Mouse (Mus musculus) gonadal fat pad, adult 2 months (tissue): ENCODE measurements at regions not wholly inside any gene's neighbourhood (a gene's known extent, or its start where the extent isn't known, plus 50 kb on each side); places are given as distances from the start of the nearest gene placed in this dataset.

Source experiments
- DNase-seq: peaks from one replicate; pipeline ENCODE4 v3.0.0-alpha.2; 2012; ENCODE audit warnings: low read depth

DNA sequence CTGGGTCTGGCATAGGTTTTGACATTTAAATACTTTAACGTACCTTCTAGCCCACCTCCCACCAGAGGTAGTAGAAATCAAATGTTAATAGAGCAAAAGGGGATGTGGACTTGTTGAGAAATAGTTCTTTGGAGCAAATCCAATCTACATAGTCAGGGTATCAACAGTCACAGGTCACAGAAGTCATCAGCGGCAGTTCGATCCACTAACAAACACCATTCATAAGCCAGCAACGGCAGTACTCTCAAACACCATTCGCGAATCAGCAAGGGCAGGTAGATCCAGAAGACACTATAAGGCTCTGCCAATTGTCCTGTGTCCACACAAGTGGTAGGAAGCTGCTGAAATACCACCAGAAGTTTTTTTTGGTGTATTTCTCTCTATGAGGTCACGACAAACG is 374.3 kb upstream of the Sox9 start:
- no peak for DNase-seq

DNA sequence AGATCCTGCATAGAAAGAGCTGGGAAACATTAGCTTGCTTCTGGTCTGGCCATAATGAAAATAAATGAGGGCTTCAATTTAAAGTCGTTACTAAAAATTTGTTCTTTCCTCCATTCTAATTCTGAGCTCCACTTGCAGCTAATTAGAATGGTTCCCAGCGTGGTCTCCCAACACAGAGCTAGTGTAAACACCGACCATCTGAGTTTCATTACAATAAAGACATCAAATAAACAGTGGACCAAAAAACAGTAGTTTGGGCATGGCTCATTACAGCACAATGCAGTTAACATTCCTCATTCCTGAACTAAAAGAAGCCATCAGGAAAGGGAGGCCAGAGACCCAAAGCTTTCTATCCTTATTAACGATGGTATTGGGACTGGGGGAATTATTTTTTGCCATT is 369.6 kb upstream of the Sox9 start:
- DNase-seq, result no peak

DNA sequence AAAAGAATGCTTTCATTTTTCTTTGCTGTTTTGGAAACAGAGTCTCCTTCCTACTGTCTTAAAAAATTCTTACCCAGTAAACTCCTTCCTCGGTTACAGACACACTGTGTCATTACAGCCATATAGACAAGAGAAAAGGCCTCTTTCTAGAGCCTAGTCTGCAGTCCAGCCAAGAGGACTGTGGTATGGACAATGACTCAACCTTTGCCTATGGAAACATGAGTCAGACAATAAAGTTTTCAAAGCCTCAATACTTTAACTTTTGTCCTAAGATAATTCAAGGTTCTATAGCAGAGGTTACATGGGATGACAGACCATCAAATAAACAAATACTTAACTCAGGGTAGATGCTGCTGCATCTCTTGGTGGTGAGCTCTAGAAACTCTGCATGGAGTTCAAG is 339.4 kb upstream of the Sox9 start:
- no peak for DNase-seq

DNA sequence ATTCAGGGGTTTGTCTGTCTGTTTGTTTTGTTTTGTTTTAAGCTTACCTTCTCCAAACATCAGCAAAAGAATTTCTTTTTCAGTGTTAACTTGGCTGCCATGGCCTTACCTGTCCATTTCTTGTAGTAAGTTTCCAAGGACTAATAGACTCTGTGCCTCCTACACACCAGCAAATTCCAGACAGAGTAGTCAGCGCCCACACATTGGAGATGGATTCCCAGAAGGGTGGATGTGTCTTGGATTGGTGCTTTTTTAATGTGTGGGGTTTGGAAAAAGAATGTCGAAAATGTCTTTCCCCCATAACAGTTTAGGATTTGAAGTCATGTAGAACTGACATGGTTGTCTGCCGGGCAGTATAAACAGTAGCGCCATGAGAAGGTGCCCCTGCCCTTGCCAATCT is 338.1 kb upstream of the Sox9 start:
- no peak for DNase-seq

DNA sequence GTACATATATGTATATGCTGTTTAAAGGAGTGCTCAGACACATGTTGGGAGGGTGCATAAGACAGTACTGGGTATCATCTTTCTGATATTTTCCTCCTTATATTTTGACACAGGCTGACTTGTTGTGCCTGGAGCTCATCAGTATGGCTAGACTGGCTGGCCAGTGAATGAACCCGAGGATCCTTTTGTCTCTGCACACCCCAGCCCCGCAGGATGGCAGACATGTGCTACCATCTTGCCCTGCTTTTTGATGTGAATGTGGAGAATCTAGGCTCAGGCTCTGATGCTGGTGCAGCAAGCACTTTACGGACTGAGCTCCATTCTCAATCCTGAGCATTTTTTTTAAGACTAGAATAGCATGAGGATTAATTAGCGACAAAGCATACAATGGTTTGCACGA is 332.4 kb upstream of the Sox9 start:
- DNase-seq, result no peak

DNA sequence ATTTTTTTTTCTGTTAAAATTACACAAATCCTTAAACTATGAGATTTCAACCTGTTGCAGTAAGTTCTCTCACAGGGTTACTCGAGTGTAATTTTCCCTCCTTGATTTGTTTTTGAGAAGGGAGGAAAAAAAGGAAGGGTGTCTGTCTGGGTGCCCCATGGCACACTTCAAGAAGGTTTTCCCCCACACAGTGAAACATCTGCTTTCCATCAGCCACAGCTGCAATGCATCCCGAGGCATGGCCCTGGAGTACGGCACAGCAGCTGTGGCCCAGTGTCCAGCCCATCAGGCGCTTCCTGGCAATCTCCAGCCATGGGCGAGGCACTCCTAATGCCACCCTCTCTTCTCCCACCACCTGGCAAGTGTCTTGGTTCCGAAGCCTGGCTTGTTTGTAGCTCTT is 331.8 kb upstream of the Sox9 start:
- DNase-seq, result no peak

DNA sequence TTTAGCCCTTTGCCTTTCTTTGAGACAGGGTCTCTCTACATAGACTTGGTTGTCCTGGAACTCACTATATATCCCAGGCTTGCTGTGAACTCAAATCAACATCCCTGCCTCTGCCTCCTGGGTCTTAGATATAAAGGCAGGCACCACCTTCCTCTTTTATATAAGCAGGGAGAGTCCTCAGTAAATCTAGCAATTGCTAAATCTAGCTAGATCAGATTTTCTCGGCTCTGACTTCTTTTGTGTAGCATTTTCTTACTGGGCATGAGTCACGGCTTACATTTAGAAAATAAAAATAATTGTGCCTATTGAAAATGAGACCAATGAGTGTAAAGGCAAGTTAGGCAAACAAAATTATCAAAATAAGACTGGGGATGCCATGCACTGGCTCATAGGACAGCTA is 323.9 kb upstream of the Sox9 start:
- no peak for DNase-seq

DNA sequence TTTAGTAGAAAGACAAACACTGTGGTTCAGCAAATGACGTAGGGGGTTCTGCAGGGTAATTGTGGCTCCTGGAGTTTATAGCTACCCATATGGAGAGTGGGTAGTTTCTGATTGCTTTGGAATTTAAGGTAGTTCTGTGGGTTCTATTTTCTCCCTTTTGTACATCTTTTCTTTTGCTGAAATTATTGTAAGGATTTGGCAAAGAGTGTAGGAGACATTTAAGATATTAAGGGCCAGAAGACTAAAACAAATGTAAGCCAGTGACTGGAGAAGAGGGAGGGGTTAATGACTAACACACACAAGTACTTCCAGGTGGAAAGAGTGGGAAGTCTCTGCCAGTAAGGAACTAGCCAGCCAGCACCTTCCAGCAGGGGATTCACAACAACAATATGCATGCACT is 318.9 kb upstream of the Sox9 start:
- no peak for DNase-seq

DNA sequence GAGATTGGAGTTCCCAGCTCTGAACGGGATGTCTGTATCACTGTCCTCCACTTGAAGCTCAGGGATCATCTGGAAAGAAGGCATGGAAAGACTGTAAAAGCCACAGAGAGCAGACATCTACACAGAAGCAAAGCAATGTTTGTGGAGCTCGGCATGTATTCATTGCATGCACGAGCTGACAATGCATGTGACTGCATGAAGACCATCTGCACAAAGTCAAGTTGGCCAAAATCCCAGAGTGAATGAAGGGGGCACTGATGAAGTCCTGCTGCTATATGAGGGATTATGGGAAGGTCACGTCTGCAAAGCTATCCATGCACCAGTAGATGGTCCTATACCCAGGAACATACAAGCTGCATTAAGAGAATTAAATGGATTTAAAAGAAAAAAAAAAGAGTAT is 317.6 kb upstream of the Sox9 start:
- no peak for DNase-seq

DNA sequence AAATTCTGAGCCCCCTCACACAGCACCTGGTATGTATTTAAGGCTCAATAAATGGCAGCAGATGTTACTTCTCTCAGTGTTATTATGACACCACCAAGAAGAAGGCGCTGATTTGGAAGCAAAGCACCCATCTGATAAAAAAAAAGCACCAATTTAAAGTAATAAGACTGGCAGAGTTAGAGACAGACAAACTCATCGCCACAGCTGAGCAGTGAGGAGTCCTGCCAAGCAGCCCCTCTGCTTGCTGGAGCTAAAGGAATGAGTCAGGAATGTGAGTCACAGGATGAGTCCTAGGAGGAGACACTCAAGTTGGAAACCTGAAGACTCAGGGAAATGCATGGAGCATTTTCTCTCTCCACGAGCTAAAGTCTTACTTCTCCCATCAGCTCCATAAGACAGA is 311.7 kb upstream of the Sox9 start:
- DNase-seq, result no peak

DNA sequence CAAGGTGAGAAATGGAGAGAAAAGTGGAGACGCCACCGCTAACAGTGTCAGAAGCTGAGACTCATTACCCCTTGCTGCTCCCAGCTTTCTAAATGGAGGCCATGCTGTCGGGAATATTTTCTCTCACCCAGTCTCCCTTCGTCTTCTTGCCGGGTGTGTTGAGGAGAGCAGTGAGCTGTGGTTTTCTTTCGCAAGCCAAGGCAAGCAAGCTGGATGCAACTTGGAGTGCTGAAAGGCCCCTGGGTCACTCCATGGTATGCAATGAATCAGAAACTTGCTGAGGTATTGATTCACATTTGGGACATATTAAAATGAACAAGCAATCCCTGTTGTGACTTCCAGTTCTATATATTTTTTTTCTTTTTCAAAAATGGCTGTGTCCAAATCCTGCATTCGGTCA is 308.8 kb upstream of the Sox9 start:
- no peak for DNase-seq

DNA sequence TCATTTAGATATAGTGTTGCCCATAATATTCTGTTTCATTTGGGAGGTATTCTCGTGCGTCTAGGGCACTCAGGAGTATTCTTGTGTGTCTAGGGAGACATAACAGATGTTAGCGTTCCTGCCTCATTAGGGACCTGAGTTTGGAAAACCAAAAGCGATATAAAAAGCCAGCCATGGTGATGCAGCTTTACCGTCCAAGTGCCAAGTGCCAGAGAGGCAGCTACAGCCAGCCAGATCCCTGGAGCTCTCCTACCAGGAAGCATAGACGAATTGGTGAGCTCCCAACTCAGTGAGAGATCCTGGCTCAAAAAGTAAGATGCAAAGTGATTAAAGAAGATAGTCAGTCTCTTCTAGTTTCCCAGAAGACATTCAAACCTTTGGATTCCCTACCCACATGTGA is 308.3 kb upstream of the Sox9 start:
- DNase-seq, result no peak

DNA sequence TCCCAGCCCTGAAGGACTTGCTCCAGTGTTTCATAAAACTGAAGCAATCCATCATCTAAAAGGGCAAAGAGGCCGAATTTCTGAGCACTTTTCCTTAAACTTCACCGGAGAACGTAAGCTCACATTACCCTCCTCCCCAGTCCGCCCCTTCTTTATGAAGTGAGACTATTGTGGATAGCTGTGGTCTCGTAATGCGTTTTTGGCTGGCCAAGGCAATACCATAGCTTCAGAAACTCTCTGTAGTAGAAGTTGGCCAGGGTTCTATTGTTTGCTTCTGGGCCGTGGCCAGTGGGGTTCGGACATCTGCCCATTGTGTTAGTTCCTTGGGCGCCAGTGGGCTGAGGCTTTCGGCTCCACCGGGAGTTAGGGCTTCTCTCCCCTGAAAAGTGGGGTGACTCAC is 301.7 kb upstream of the Sox9 start:
- no peak for DNase-seq

DNA sequence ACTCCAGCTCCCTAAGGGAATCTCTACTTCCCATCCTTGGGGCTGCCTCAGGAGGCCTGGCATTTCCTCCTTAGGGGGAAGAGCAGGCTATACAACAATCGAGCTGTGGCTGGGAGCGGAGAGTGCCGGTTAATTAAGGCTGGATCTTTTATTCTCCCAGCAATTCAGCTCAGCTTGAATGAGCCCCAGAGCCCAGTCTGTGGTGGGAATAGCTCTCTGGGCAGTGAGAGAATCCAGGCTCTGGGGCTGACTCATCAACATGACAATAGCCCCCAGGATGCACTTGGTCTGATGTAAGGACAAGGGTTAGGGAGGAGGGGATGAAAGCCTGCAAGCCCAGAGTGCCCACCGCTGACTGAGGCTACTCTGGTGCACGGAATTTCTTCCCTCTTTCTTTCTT is 280.2 kb upstream of the Sox9 start:
- DNase-seq, result no peak

DNA sequence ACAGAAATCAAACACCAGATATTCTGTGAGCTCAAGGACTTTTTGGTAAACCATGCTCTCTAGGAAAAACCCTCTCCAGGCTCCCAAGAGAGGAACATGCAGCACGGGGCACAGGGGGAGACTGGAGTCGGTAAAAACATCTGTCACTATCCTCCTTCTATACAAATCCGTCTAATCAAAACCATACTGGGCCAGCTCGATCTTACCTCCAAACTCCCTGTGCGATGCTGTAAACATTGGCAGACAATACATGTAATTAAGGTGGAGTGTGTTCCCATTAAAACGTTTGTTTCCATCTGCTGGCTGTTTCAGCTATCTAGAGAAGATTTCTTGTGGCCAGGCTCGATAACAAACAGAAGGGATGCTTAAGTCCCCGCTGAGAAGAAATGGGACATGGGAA is 262.9 kb upstream of the Sox9 start:
- no peak for DNase-seq

DNA sequence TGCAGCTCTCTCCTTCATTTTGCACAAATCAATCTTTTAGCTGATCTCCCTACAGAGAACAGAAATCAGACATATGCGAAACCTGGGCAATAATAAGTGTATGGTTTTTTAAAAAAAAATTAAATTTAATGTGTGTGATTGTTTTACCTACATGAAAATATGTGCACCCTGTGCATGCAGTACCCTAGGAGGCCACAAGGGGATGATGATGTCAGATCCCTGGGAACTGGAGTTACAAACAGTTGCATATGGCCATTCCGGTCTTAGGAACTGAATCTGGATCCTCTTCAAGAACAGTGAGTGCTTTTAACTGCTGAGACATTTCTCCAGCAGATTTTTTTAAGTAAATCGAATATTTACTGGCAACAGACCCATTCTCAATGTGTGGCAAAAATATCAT is 257.0 kb upstream of the Sox9 start:
- DNase-seq, result no peak

DNA sequence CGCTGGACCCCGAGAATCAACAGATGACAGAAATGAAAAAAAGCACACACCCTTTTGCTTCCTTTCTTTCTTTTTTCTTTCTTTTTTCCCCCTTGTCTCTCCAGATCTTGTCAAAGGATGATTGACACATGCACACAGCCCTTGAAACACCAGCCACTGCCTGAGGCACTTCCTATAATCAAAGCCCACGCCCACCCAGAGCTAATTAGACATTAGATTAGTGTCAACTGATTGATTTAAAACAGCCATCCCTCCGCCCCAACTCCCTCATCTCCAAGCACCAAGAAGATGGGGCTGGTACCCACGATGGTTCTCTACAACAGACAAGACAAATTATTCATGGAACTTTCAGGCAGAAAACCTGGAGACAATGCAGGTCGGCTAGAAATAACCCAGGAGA is 239.5 kb upstream of the Sox9 start:
- DNase-seq, result no peak

DNA sequence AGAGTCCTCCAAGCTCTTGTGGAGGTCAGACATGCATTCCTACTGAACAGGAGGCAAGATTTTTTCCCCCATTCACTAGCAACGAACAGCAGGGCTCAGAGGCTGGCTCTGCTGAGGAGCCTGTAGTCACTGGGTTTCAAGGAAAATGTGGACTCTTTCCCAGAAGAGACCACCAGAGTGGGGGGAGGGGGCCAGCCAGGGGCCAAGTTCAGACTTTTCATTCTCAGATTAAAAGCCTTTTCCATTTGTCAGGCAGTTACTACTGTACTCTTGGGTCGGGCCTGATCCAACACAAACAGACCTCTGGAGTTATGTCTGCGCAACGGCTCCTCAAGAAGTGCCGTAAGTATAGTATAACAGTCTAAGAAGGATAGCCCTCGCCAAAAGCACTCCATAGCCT is 238.6 kb upstream of the Sox9 start:
- DNase-seq, result no peak

DNA sequence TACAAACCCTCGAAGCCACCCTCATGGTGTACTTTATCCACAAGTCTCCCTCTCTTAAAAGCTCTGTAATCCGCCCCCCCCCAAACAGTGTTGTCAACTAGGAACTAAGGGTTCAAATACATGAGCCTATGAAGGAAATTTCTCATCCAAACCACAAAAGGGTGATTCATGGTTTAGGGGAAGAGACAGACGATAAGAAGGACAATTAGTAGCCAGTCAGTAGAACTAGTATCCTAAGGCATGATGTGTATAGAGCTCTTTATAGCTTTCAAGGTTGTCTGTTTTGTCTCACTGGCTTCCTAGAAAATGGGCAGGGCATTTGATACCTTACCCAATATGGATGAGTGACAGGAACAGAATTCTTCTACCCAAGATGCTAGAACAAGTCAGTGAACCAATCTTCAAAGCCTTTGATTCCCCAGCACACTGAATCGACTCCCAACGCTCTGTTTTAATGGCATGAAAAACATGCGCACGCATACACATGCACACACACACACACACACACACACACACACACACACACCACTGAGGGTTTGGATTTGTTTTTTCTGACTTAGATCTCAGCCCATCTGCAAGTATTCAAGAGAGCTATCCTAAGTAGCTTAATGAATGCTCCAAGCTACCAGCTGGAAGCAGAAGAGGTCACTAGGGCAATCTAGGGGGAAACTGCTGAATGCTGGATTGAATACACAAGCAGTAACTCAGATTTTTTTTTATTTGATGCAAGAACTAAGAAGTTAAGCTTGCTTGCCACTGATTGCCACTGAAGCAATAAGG is 236.6 kb upstream of the Sox9 start:
- DNase-seq, result no peak

DNA sequence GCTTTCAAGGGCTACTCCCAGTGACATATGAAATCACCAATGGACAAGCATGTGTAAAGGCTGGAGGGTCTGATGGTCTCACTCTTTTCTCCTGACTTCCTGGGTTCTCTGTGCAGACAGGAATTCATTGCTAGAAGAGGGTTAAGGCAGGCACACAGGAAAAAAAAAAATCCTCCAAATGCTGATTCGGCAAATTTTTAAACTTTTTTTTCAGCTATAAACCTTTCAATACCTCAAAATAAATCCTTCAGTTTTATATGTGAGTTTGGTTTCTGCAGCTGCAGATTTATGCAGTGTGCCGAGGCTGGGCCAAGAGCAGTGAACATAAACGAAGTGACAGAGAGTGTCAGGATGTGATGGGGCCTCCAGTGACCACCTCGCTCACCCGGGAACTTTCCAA is 235.9 kb upstream of the Sox9 start:
- DNase-seq, result no peak

DNA sequence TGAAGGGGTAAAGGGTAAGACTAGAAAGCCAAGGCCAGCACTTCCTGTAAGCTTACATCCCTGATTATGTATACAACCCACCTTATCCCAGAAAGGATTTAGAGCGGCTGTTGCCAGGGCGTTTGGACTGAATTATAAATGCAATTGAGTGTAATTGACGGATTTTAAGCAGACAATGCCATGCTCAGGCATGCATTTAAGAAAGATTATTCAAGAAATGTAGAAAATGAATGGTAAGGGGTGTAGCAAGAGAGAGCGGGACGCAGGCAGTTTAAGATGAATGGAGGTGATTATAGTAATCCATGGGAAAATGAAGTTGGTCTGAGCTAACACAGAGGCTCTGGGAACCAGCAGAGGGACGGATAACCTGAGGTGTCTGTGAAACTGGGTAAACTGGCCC is 229.2 kb upstream of the Sox9 start:
- DNase-seq, result no peak

DNA sequence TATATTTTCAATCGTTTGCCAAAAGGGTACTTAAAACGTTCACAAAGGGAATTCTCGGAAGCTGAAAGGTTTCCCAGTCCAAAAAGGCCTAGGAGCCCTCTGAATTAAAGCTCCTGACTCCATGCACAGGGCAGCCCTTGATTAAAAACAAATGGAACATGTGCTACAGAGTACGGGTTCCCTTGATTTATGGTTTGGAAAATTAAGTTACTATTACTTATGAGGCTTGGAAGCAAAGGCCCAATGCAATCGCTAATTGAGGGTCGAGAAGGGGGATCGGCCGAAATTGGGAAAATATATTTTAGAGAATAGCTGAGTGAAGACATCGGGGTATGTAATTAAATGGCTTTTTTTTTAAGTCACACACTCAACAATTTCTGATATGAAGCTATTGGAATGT is 219.0 kb upstream of the Sox9 start:
- DNase-seq, result no peak

DNA sequence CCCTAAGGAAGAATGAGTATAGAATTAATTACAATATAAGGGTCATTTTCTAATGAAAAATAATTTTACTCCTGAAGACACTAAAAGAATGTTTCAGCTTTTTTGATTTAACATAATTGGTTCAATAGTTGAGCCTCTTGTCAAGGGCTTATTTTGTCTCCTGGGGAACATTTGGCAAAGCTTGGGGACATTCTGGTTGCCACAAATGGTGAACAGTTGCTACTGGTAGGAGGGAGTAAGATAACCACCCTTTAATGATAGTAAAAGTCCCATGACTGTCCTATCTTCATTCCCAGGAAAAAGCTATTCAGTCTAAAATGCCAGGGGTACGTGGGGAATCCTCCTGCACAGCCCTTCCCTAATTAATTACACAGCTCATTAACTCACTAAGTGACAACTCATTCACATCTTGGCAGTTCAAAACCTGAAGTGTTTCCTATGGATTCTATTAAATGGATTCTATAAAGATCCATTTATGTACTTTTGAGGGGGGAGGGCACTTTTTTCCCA is 217.3 kb upstream of the Sox9 start:
- no peak for DNase-seq

DNA sequence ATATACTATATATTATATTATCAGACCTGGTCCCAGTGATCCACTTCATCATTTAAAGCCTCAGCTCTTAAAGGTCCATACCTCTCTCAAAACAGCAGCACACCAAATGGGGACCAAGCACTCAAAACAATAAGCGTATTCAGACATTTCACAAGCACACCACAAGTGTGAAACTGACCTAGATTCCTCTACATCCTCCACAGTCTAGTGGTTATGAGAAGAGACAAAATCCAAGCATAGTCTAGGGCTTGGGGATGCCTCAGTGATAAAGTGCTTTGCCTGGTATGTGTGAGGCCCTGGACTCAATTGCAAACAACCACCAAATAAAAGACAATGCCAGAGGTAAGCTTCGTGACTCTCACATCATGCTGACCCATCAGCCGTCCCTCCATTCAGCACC is 216.0 kb upstream of the Sox9 start:
- no peak for DNase-seq
